Mouse (Mus musculus) G1E (cell line): ENCODE results near the gene Cldn6.

ENCODE experiments used
- CTCF ChIP-seq: IDR thresholded peaks from 2 replicates; pipeline ENCODE4 v1.5.1; 2012; ENCODE audit warnings: low read depth, low read length, inconsistent platforms, mixed read lengths
- GATA1 ChIP-seq: IDR thresholded peaks from 2 replicates; pipeline ENCODE4 v1.6.1; 2012; ENCODE audit warnings: borderline replicate concordance, low read length, inconsistent platforms, mixed read lengths
- GATA2 ChIP-seq: IDR thresholded peaks from 2 replicates; pipeline ENCODE4 v1.6.1; 2012; ENCODE audit warnings: low read depth, low read length, inconsistent platforms, borderline replicate concordance
- POLR2AphosphoS5 ChIP-seq: IDR thresholded peaks from 2 replicates; pipeline ENCODE4 v1.6.1; 2012; ENCODE audit warnings: low read depth, low read length, inconsistent platforms; ENCODE audit not compliant: insufficient replicate concordance
- TAL1 ChIP-seq: conservative IDR thresholded peaks from 2 replicates; pipeline ENCODE4 v1.6.1; 2012; ENCODE audit warnings: low read depth, low read length, inconsistent platforms, mixed read lengths

GRCm38 (mm10) chr17:23682092-23682491 is 3.0 kb downstream of the Cldn6 start:
- no peak for TF ChIP-seq CTCF
- TF ChIP-seq GATA1: no peak
- TF ChIP-seq POLR2AphosphoS5: no peak
- no peak for TF ChIP-seq TAL1
- no peak for TF ChIP-seq GATA2
